Mouse (Mus musculus) intestine, embryonic 15.5 days (tissue): ENCODE data around the gene Dctn5. TPM values are rescaled to one million over a fixed set of nuclear protein-coding genes. Genes with fewer than 3 reads are reported as not detected.

Source experiments
- ATAC-seq: fragments of 200-750 bp; cut with Nextera tagmentation; 2 replicates; pipeline ENCODE4 v1.8.0; 2017; ENCODE audit warnings: moderate TSS enrichment, moderate library complexity
- H3K27ac ChIP-seq: fragments of 300-500 bp; sonication (generic); 2 replicates; pipeline ENCODE4 v1.5.1; 2015; ENCODE audit warnings: mild to moderate bottlenecking, inconsistent platforms
- H3K27me3 ChIP-seq: fragments of 300-500 bp; sonication (generic); replicated peaks from 2 replicates; pipeline ENCODE4 v1.6.1; 2015; ENCODE audit warnings: inconsistent platforms
- H3K36me3 ChIP-seq: fragments of 300-500 bp; sonication (generic); 2 replicates; pipeline ENCODE4 v1.6.1; 2015; ENCODE audit warnings: inconsistent platforms
- H3K4me1 ChIP-seq: fragments of 300-500 bp; sonication (generic); replicated peaks from 2 replicates; pipeline ENCODE4 v1.6.1; 2015; ENCODE audit warnings: inconsistent platforms
- H3K4me2 ChIP-seq: fragments of 300-500 bp; sonication (generic); replicated peaks from 2 replicates; pipeline ENCODE4 v1.6.1; 2015; ENCODE audit warnings: mild to moderate bottlenecking, inconsistent platforms
- H3K4me3 ChIP-seq: fragments of 300-500 bp; sonication (generic); replicated peaks from 2 replicates; pipeline ENCODE4 v1.5.1; 2015; ENCODE audit warnings: inconsistent platforms
- H3K9ac ChIP-seq: fragments of 300-500 bp; sonication (generic); 2 replicates; pipeline ENCODE4 v1.6.1; 2015; ENCODE audit warnings: inconsistent platforms
- H3K9me3 ChIP-seq: fragments of 300-500 bp; sonication (generic); 2 replicates; pipeline ENCODE4 v1.6.1; 2016; ENCODE audit warnings: inconsistent platforms
- WGBS: fragments of 180-500 bp; shearing (Covaris S2); methylation state at CpG from one replicate; pipeline ENCODE4 v1.1.7; 2015; 5-methylcytosine and 5-hydroxymethylcytosine counted together
- polyA plus RNA-seq: library from polyadenylated mRNA; unstranded; fragments of >200 nt; fragmentation: Nextera tagmentation; extraction: Ambion mirVana; gene quantifications from 2 replicates; pipeline ENCODE4 v1.2.1, GENCODE M21; 2015

The Dctn5 gene
- polyA plus RNA-seq, 1 experiment from 2014 or later: 112 TPM

- no peaks in the 10 kb centered on the region for H3K9me3 ChIP-seq
- peak overlapping the region; percentile 76 for H3K4me2 ChIP-seq
- H3K4me1 ChIP-seq: no peaks in the 10 kb centered on the region
- H3K4me3 ChIP-seq: peak overlapping the region; percentile 89
- H3K27me3 ChIP-seq: no peaks in the 10 kb centered on the region
- H3K27ac ChIP-seq: no peak overlapping the region
- no peak for ATAC-seq
- H3K36me3 ChIP-seq: 0 out of 2 replicates have a peak, but pooled peaks cover 4% of the 10 kb centered on the region
- H3K9ac ChIP-seq: peak overlapping the region; percentile 83; the same call in 1 of the 2 replicates
These were observed 1.0 kb upstream of the Dctn5 start for GRCm38 (mm10) chr7:122131834-122132233.

- H3K4me1 ChIP-seq: no peaks in the 10 kb centered on the region
- ATAC-seq: no peak
- H3K36me3 ChIP-seq: no peaks in the 10 kb centered on the region
- WGBS: 15% methylated on average over 8 of the region's 8 CpGs
- H3K4me3 ChIP-seq: peak overlapping the region; percentile 89
- no peaks in the 10 kb centered on the region for H3K27me3 ChIP-seq
- peak overlapping the region; percentile 65; the same call in 1 of the 2 replicates for H3K27ac ChIP-seq
- H3K9ac ChIP-seq: peak overlapping the region; percentile 81
- H3K4me2 ChIP-seq: peak overlapping the region; percentile 57
- H3K9me3 ChIP-seq: no peaks in the 10 kb centered on the region
These were observed 441 bp downstream of the Dctn5 start for GRCm38 (mm10) chr7:122133338-122133625.

- no peak overlapping the region for H3K4me2 ChIP-seq
- ATAC-seq: no peak
- H3K4me3 ChIP-seq: no peak overlapping the region
- peaks cover 12% of the 10 kb centered on the region for H3K36me3 ChIP-seq
- H3K27ac ChIP-seq: no peak overlapping the region
- WGBS: 73% methylated on average over 10 of the region's 10 CpGs
- H3K27me3 ChIP-seq: no peaks in the 10 kb centered on the region
- H3K9me3 ChIP-seq: no peaks in the 10 kb centered on the region
- H3K4me1 ChIP-seq: no peaks in the 10 kb centered on the region
- no peak overlapping the region for H3K9ac ChIP-seq
These were observed 2.2 kb downstream of the Dctn5 start for GRCm38 (mm10) chr7:122135070-122135469.

GRCm38 (mm10) chr7:122137071-122137470 is 4.2 kb downstream of the Dctn5 start:
- no peak for ATAC-seq

GRCm38 (mm10) chr7:122138190-122138589 is 5.3 kb downstream of the Dctn5 start:
- Histone ChIP-seq H3K9ac (no peak overlapping the region), H3K4me3 (no peak overlapping the region), H3K9me3 (no peaks in the 10 kb centered on the region), H3K4me1 (no peaks in the 10 kb centered on the region), H3K4me2 (no peak overlapping the region), H3K36me3 (peaks cover 27% of the 10 kb centered on the region), H3K27ac (no peak overlapping the region), H3K27me3 (no peaks in the 10 kb centered on the region)
- no peak for ATAC-seq
- 88% methylated on average over 5 of the region's 5 CpGs for WGBS

More at GRCm38 (mm10) chr7:122137071-122137470, 4.2 kb downstream of the Dctn5 start:
- Histone ChIP-seq H3K4me2 (no peak overlapping the region), H3K27me3 (no peaks in the 10 kb centered on the region), H3K36me3 (peaks cover 23% of the 10 kb centered on the region), H3K9me3 (no peaks in the 10 kb centered on the region), H3K9ac (no peak overlapping the region), H3K4me3 (no peak overlapping the region), H3K27ac (no peak overlapping the region), H3K4me1 (no peaks in the 10 kb centered on the region)

GRCm38 (mm10) chr7:122140991-122141390 is 8.2 kb downstream of the Dctn5 start:
- no peak for ATAC-seq
- Histone ChIP-seq H3K27me3 (no peaks in the 10 kb centered on the region), H3K27ac (no peak overlapping the region), H3K4me3 (no peak overlapping the region), H3K4me1 (no peaks in the 10 kb centered on the region), H3K9ac (no peak overlapping the region), H3K36me3 (peaks cover 42% of the 10 kb centered on the region), H3K4me2 (no peak overlapping the region), H3K9me3 (no peaks in the 10 kb centered on the region)

GRCm38 (mm10) chr7:122152473-122152872 is 19.6 kb downstream of the Dctn5 start:
- peak overlapping the region; percentile 25; the same call in 1 of the 2 replicates for H3K27ac ChIP-seq
- 0 out of 2 replicates have a peak overlapping the region, but pooled peaks have one; percentile 14 for H3K4me2 ChIP-seq
- H3K4me1 ChIP-seq: 0 out of 2 replicates have a peak, but pooled peaks cover under 1% of the 10 kb centered on the region
- H3K36me3 ChIP-seq: peaks cover 17% of the 10 kb centered on the region
- H3K9me3 ChIP-seq: no peaks in the 10 kb centered on the region
- H3K9ac ChIP-seq: no peak overlapping the region
- 60% methylated on average over 4 of the region's 4 CpGs for WGBS
- no peak overlapping the region for H3K4me3 ChIP-seq
- no peaks in the 10 kb centered on the region for H3K27me3 ChIP-seq
- ATAC-seq: peak; percentile 93

GRCm38 (mm10) chr7:122158488-122158887 is 25.6 kb downstream of the Dctn5 start:
- H3K27ac ChIP-seq: peak overlapping the region; percentile 90
- H3K4me1 ChIP-seq: peaks cover 27% of the 10 kb centered on the region
- no peak for ATAC-seq
- H3K36me3 ChIP-seq: peaks cover 9% of the 10 kb centered on the region
- H3K9ac ChIP-seq: peak overlapping the region; percentile 60
- peak overlapping the region; percentile 85 for H3K4me3 ChIP-seq
- H3K9me3 ChIP-seq: no peaks in the 10 kb centered on the region
- no peaks in the 10 kb centered on the region for H3K27me3 ChIP-seq
- H3K4me2 ChIP-seq: peak overlapping the region; percentile 92
- 4% methylated on average over 13 of the region's 13 CpGs for WGBS

- Histone ChIP-seq H3K4me1 (peaks cover 27% of the 10 kb centered on the region), H3K9ac (peak within 1 kb of the TSS; percentile 63), H3K4me3 (peak within 1 kb of the TSS; percentile 85), H3K9me3 (no peaks in the 10 kb centered on the region), H3K27ac (peak within 1 kb of the TSS; percentile 90), H3K27me3 (no peaks in the 10 kb centered on the region), H3K4me2 (peak within 1 kb of the TSS; percentile 92), H3K36me3 (peaks cover 9% of the 10 kb centered on the region)
- WGBS: under 1% methylated on average over 63 of the region's 63 CpGs
- ATAC-seq: peak; percentile 94
These were observed 26.4 kb downstream of the Dctn5 start, which contains the start of gene Plk1 for GRCm38 (mm10) chr7:122158915-122159902. Gene Plk1 (plus strand): TSS chr7:122159439.

GRCm38 (mm10) chr7:122160037-122160436 is 27.2 kb downstream of the Dctn5 start:
- 1% methylated on average over 12 of the region's 12 CpGs for WGBS
- peak overlapping the region; percentile 90 for H3K27ac ChIP-seq
- H3K4me2 ChIP-seq: peak overlapping the region; percentile 92
- H3K4me1 ChIP-seq: peaks cover 27% of the 10 kb centered on the region
- H3K36me3 ChIP-seq: peaks cover 14% of the 10 kb centered on the region
- H3K9me3 ChIP-seq: no peaks in the 10 kb centered on the region
- no peaks in the 10 kb centered on the region for H3K27me3 ChIP-seq
- peak overlapping the region; percentile 85 for H3K4me3 ChIP-seq
- no peak for ATAC-seq
- peak overlapping the region; percentile 63 for H3K9ac ChIP-seq

- Histone ChIP-seq H3K4me3 (no peak overlapping the region), H3K9me3 (no peaks in the 10 kb centered on the region), H3K4me1 (peaks cover 18% of the 10 kb centered on the region), H3K9ac (no peak overlapping the region), H3K27ac (no peak overlapping the region), H3K27me3 (no peaks in the 10 kb centered on the region), H3K4me2 (no peak overlapping the region), H3K36me3 (peaks cover 40% of the 10 kb centered on the region)
- ATAC-seq: no peak
- WGBS: 91% methylated on average over 8 of the region's 8 CpGs
These were observed 30.9 kb downstream of the Dctn5 start for GRCm38 (mm10) chr7:122163766-122164165.

GRCm38 (mm10) chr7:122167203-122167602 is 34.4 kb downstream of the Dctn5 start:
- H3K4me2 ChIP-seq: no peak overlapping the region
- no peak overlapping the region for H3K4me3 ChIP-seq
- H3K9me3 ChIP-seq: no peaks in the 10 kb centered on the region
- H3K9ac ChIP-seq: no peak overlapping the region
- no peaks in the 10 kb centered on the region for H3K4me1 ChIP-seq
- ATAC-seq: no peak
- 94% methylated on average over 7 of the region's 7 CpGs for WGBS
- no peak overlapping the region for H3K27ac ChIP-seq
- H3K27me3 ChIP-seq: no peaks in the 10 kb centered on the region
- peaks cover 58% of the 10 kb centered on the region for H3K36me3 ChIP-seq
